In genomic region chr2:22588673-22589381, GRCm38 (mm10) we compare ENCODE assay signal across 13 mouse cellular contexts. TPM values are rescaled to one million over a fixed set of nuclear protein-coding genes. Genes with fewer than 3 reads are reported as not detected.
DNase-seq lines count a peak whose midpoint lies in the region; ATAC-seq and TF ChIP-seq lines count a peak whose summit lies in the region.
"Not testable (repeated sequence)": the region's sequence is repeated elsewhere in the genome, so short reads cannot be mapped to it uniquely, and the experiment has no call there.
"Had no signal": no experiment of that assay in that cellular context is flagged by ENCODE, and none has a peak within 500 bp of the region (broad histone marks: within the 10 kb centered on the region; RNA-seq: fewer than 3 reads in every experiment).

No protein-coding gene starts in this region.

- not testable (repeated sequence) for H3K4me1 ChIP-seq in forebrain, embryonic 13.5 days; heart, postnatal 0 days (ENCODE audit: control insufficient read depth, insufficient read depth); intestine, postnatal 0 days (replicated peaks; ENCODE audit: control insufficient read depth, insufficient read depth, low read length); liver, embryonic 13.5 days (replicated peaks); midbrain, embryonic 12.5 days

- not testable (repeated sequence) for TF ChIP-seq CTCF in heart, postnatal 0 days (IDR thresholded peaks at IDR 0.05; ENCODE audit: low read depth); intestine, postnatal 0 days (IDR thresholded peaks at IDR 0.05; ENCODE audit: low read depth)

- not testable (repeated sequence) for H3K27ac ChIP-seq in forebrain, embryonic 13.5 days; heart, postnatal 0 days (ENCODE audit: low read depth); intestine, postnatal 0 days (ENCODE audit: low read depth, low read length); liver, embryonic 13.5 days; midbrain, embryonic 12.5 days (replicated peaks)

- not testable (repeated sequence) for H3K36me3 ChIP-seq in forebrain, embryonic 13.5 days (ENCODE audit: poor library complexity, severe bottlenecking); heart, postnatal 0 days (replicated peaks; ENCODE audit: control insufficient read depth, insufficient read depth, low read length); intestine, postnatal 0 days (ENCODE audit: control insufficient read depth, insufficient read depth); liver, embryonic 13.5 days; midbrain, embryonic 12.5 days; splenic B cell, adult 2 months (ENCODE audit: control insufficient read depth, insufficient read depth, low read length, poor library complexity, severe bottlenecking)

- DNase-seq in adipocyte (ENCODE audit: low spot score) = peak; percentile 2
- peak; percentile 40 for DNase-seq in heart, postnatal 0 days (ENCODE audit: low spot score)
- DNase-seq in liver, embryonic 13.5 days = not testable (repeated sequence)
- DNase-seq in splenic B cell, adult 2 months (ENCODE audit: low read depth, low spot score) = peak; percentile 8

- H3K27me3 ChIP-seq in forebrain, embryonic 13.5 days; heart, postnatal 0 days (ENCODE audit: control insufficient read depth, insufficient read depth, low read length); intestine, postnatal 0 days (replicated peaks; ENCODE audit: control insufficient read depth, insufficient read depth, low read length); liver, embryonic 13.5 days; midbrain, embryonic 12.5 days; splenic B cell, adult 2 months (ENCODE audit: control insufficient read depth, insufficient read depth, low read length, poor library complexity, severe bottlenecking): not testable (repeated sequence)

- not testable (repeated sequence) for H3K4me3 ChIP-seq in forebrain, embryonic 13.5 days; heart, postnatal 0 days (ENCODE audit: low read depth, low read length); intestine, postnatal 0 days (ENCODE audit: low read depth, low read length); liver, embryonic 13.5 days (replicated peaks); midbrain, embryonic 12.5 days

- 76% methylated on average over 12 of the region's 12 CpGs for WGBS in forebrain, embryonic 13.5 days
- WGBS in heart, postnatal 0 days = 45% methylated on average over 12 of the region's 12 CpGs
- WGBS in intestine, postnatal 0 days = 58% methylated on average over 12 of the region's 12 CpGs
- 63% methylated on average over 12 of the region's 12 CpGs for WGBS in liver, embryonic 13.5 days (ENCODE audit: insufficient replicate concordance)
- WGBS in midbrain, embryonic 12.5 days = 75% methylated on average over 12 of the region's 12 CpGs

- not testable (repeated sequence) for TF ChIP-seq EP300 in heart, postnatal 0 days (IDR thresholded peaks at IDR 0.05; ENCODE audit: low read depth)

- H3K9me3 ChIP-seq in forebrain, embryonic 13.5 days (replicated peaks); heart, postnatal 0 days (replicated peaks; ENCODE audit: control insufficient read depth, low read length); intestine, postnatal 0 days (ENCODE audit: control insufficient read depth); liver, embryonic 13.5 days (replicated peaks); midbrain, embryonic 12.5 days: not testable (repeated sequence)

- not testable (repeated sequence) for H3K9ac ChIP-seq in forebrain, embryonic 13.5 days; heart, postnatal 0 days (replicated peaks; ENCODE audit: low read depth, low read length); intestine, postnatal 0 days (ENCODE audit: low read depth, low read length); liver, embryonic 13.5 days; midbrain, embryonic 12.5 days (replicated peaks)

- H3K4me2 ChIP-seq in forebrain, embryonic 13.5 days; heart, postnatal 0 days (ENCODE audit: low read depth, low read length); intestine, postnatal 0 days (replicated peaks; ENCODE audit: low read depth); liver, embryonic 13.5 days; midbrain, embryonic 12.5 days (replicated peaks): not testable (repeated sequence)

- ATAC-seq in CD4-positive, CD25-positive, alpha-beta regulatory T cell, adult 4 months = peak; percentile 56
- peak; percentile 94 for ATAC-seq in forebrain, embryonic 13.5 days
- peak; percentile 83 for ATAC-seq in heart, postnatal 0 days (ENCODE audit: insufficient read depth, low read depth)
- ATAC-seq in intestine, postnatal 0 days = peak; percentile 88
- peak; percentile 82 for ATAC-seq in liver, embryonic 13.5 days (ENCODE audit: low read depth)
- ATAC-seq in midbrain, embryonic 12.5 days (ENCODE audit: low FRiP score, low read depth) = peak; percentile 94

RNA-seq across cellular contexts. Expression of gene Gad2, which starts 33.2 kb away (rescaled TPM):
- polyA plus RNA-seq in CD4-positive, CD25-positive, alpha-beta regulatory T cell, adult 4 months (2017; shearing (Covaris generic)) = not detected
- 86.1 and 90.4 TPM in 2 replicates for polyA plus RNA-seq in forebrain, embryonic 13.5 days (2015; fragmentation: Nextera tagmentation; extraction: Ambion mirVana)
- 0.04 TPM in 1 of 2 replicates, not detected in the other for total RNA-seq in heart, postnatal 0 days (2014; rRNA removed; ENCODE audit: low replicate concordance)
- polyA plus RNA-seq in heart, postnatal 0 days (2015; fragmentation: Nextera tagmentation; extraction: Ambion mirVana) = 0.11 and 0.32 TPM in 2 replicates
- not detected in 2 replicates for polyA plus RNA-seq in intestine, postnatal 0 days (2015; fragmentation: Nextera tagmentation; extraction: Ambion mirVana)
- 0.03 and 0.06 TPM in 2 replicates for polyA plus RNA-seq in liver, embryonic 13.5 days (2015; fragmentation: Nextera tagmentation; extraction: Ambion mirVana)
- 54.3 and 66.1 TPM in 2 replicates for polyA plus RNA-seq in midbrain, embryonic 12.5 days (2016; fragmentation: Nextera tagmentation; extraction: Ambion mirVana)
- total RNA-seq: adrenal gland, adult 2 months; gastrocnemius, postnatal 25 days; heart, postnatal 36 days had no signal
- polyA plus RNA-seq: adrenal gland, adult 2 months; lung, adult 2 months; spleen, adult 2 months had no signal

Comparison
In these comparisons a context has a peak if more than half of its experiments do, and no peak if none do; other contexts are left out.
1. RNA of gene Gad2, which starts 33.2 kb away (polyA plus RNA-seq): 86.1 to 90.4 TPM in forebrain, embryonic 13.5 days and 54.3 to 66.1 TPM in midbrain, embryonic 12.5 days; 0.11 to 0.32 TPM in heart, postnatal 0 days, 0.03 to 0.06 TPM in liver, embryonic 13.5 days, not detected in CD4-positive, CD25-positive, alpha-beta regulatory T cell, adult 4 months and not detected in intestine, postnatal 0 days; every median in the first group is over 10 times any median in the second.
2. Peak in every context shown above with its lines, with median percentiles within 50 percentile points of each other: ATAC-seq.